Mouse (Mus musculus) hindbrain, embryonic 14.5 days (tissue): ENCODE results near the gene Pde4d. TPM values are rescaled to one million over a fixed set of nuclear protein-coding genes. Genes with fewer than 3 reads are reported as not detected.
A peak's percentile ranks its signal among the peaks of the same experiment; 100 is the strongest.

Experiments used
- ATAC-seq: fragments of 200-750 bp; cut with Nextera tagmentation; 2 replicates; pipeline ENCODE4 v1.8.0; 2017; ENCODE audit warnings: moderate number of reproducible peaks, mild to moderate bottlenecking, moderate TSS enrichment, moderate library complexity; ENCODE audit not compliant: low FRiP score
- DNase-seq: peaks from one replicate; pipeline ENCODE4 v3.0.0-alpha.2; 2015; ENCODE audit warnings: low spot score
- H3K27ac ChIP-seq: fragments of 300-500 bp; sonication (generic); 2 replicates; pipeline ENCODE4 v1.5.1; 2014; ENCODE audit warnings: mild to moderate bottlenecking, moderate library complexity
- H3K27me3 ChIP-seq: fragments of 300-500 bp; sonication (generic); 2 replicates; pipeline ENCODE4 v1.6.1; 2014; ENCODE audit warnings: mild to moderate bottlenecking, low read length, mixed read lengths; ENCODE audit not compliant: control insufficient read depth, insufficient read depth
- H3K36me3 ChIP-seq: fragments of 300-500 bp; sonication (generic); replicated peaks from 2 replicates; pipeline ENCODE4 v1.6.1; 2014; ENCODE audit not compliant: control insufficient read depth, insufficient read depth
- H3K4me1 ChIP-seq: fragments of 300-500 bp; sonication (generic); replicated peaks from 2 replicates; pipeline ENCODE4 v1.6.1; 2014; ENCODE audit warnings: antibody characterized with exemption, low read length, mixed read lengths; ENCODE audit not compliant: control insufficient read depth, insufficient read depth
- H3K4me2 ChIP-seq: fragments of 300-500 bp; sonication (generic); replicated peaks from 2 replicates; pipeline ENCODE4 v1.6.1; 2014; ENCODE audit warnings: mild to moderate bottlenecking, moderate library complexity
- H3K4me3 ChIP-seq: fragments of 300-500 bp; sonication (generic); replicated peaks from 2 replicates; pipeline ENCODE4 v1.5.1; 2014; ENCODE audit warnings: mild to moderate bottlenecking, low read length
- H3K9ac ChIP-seq: fragments of 300-500 bp; sonication (generic); 2 replicates; pipeline ENCODE4 v1.6.1; 2014
- H3K9me3 ChIP-seq: fragments of 300-500 bp; sonication (generic); 2 replicates; pipeline ENCODE4 v1.6.1; 2016; ENCODE audit warnings: low read length; ENCODE audit not compliant: control insufficient read depth
- WGBS: fragments of 180-500 bp; shearing (Covaris S2); extraction: QIAGEN DNeasy Blood & Tissue Kit; methylation state at CpG from one replicate; pipeline ENCODE4 v1.1.7; 2014; 5-methylcytosine and 5-hydroxymethylcytosine counted together
- polyA plus RNA-seq: library from polyadenylated mRNA; unstranded; fragments of >200 nt; fragmentation: Nextera tagmentation; extraction: Ambion mirVana; gene quantifications from 2 replicates; pipeline ENCODE4 v1.2.1, GENCODE M21; 2014

The Pde4d gene
- polyA plus RNA-seq, 1 experiment from 2014 or later: 23.2 TPM

DNA sequence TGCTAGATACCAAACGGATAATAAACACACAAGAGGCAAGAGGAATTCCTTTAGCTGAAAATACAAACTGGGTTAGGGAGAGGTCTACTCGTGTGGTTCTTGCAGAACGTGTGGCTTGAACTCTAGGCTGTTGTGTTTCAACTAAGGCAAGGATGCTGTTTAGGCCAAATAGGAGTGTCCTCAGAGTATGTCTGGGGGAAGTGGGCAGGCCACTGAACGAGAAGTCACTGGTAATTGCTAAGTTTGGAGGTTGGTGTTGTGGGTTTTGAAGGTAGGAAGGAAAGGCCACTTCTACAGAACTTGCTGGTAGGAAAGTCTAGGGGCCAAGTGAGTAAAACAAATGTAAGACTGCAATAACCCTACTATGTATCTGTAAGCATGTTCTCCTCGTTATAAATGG lies 876.3 kb downstream of the Pde4d start:
- Histone ChIP-seq H3K36me3 (no peaks in the 10 kb centered on the region), H3K27ac (no peak overlapping the region), H3K9me3 (no peaks in the 10 kb centered on the region), H3K4me3 (no peak overlapping the region), H3K9ac (no peak overlapping the region), H3K27me3 (no peaks in the 10 kb centered on the region), H3K4me2 (no peak overlapping the region), H3K4me1 (no peaks in the 10 kb centered on the region)
- DNase-seq: no peak
- no peak for ATAC-seq
- WGBS: 92% methylated on average over 5 of the region's 5 CpGs

DNA sequence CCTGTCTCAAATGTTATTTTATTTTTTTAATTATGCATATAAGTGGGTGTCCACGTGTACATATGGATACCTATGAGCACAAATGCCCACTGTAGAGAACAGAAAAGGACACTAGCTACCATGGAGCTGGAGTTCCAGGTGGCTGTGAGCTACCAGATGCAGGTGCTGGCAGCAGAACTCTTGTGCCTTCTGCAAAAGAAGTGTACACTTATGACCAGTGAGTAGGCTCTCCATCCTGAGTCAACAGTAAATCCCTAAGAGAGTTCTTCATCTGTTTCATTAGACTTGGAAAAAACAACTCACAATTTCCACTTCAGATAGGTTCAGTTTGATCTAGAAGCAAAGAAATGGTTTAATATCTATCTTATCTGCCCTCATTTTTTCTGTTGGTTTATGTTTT lies 881.8 kb downstream of the Pde4d start:
- ATAC-seq: no peak

DNA sequence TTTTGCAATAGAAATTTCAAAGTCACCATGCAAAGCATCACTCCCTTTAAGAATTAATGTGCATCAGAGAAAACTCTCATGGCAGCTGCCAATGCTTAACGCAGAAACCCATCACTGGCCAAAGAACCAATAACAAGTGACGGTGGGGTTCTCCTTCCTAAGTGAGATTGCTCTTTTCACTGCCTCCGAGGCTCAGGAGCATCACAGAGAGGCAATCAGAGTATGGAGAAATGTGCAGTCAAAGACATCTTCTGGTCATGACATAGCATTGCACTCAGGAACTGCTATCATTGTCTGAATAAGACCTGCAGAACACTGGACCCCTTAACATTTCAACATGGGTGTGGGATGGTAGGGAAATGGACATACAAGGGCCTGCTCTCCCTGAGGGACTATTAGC lies 892.2 kb downstream of the Pde4d start:
- Histone ChIP-seq H3K4me3 (no peak overlapping the region), H3K27me3 (no peaks in the 10 kb centered on the region), H3K4me2 (no peak overlapping the region), H3K27ac (no peak overlapping the region), H3K4me1 (no peaks in the 10 kb centered on the region), H3K9ac (no peak overlapping the region), H3K9me3 (no peaks in the 10 kb centered on the region), H3K36me3 (no peaks in the 10 kb centered on the region)
- no peak for ATAC-seq
- DNase-seq: no peak
- 54% methylated on average over 3 of the region's 3 CpGs for WGBS

More for the DNA sequence above, 881.8 kb downstream of the Pde4d start:
- Histone ChIP-seq H3K36me3 (no peaks in the 10 kb centered on the region), H3K9ac (no peak overlapping the region), H3K4me3 (no peak overlapping the region), H3K27ac (no peak overlapping the region), H3K4me1 (no peaks in the 10 kb centered on the region), H3K27me3 (no peaks in the 10 kb centered on the region), H3K4me2 (no peak overlapping the region), H3K9me3 (no peaks in the 10 kb centered on the region)
- DNase-seq: no peak
- WGBS: 67% methylated on average over 1 of the region's 1 CpGs

DNA sequence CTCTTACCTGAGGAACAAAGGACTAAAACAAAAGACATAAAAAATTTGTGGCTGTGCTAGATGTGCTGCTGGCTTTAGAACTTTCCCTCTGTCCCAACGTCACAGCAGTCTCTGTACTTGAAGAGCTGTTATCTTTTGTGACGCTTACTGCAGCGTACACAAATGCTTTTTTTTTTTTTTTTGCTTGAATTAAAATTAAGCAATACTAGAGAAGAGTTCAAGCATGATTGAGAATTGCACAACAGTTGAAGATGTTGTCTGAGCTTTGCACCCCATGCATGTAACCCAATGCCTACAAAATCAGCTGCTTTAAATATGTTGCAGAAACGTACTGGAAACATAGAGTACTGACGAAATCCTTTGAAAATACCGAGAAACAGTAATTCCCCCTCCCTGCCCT lies 892.7 kb downstream of the Pde4d start:
- Histone ChIP-seq H3K27me3 (no peaks in the 10 kb centered on the region), H3K9ac (no peak overlapping the region), H3K36me3 (no peaks in the 10 kb centered on the region), H3K4me3 (no peak overlapping the region), H3K9me3 (no peaks in the 10 kb centered on the region), H3K4me1 (no peaks in the 10 kb centered on the region), H3K27ac (no peak overlapping the region), H3K4me2 (no peak overlapping the region)
- ATAC-seq (no peak), DNase-seq (no peak)
- 56% methylated on average over 6 of the region's 6 CpGs for WGBS

DNA sequence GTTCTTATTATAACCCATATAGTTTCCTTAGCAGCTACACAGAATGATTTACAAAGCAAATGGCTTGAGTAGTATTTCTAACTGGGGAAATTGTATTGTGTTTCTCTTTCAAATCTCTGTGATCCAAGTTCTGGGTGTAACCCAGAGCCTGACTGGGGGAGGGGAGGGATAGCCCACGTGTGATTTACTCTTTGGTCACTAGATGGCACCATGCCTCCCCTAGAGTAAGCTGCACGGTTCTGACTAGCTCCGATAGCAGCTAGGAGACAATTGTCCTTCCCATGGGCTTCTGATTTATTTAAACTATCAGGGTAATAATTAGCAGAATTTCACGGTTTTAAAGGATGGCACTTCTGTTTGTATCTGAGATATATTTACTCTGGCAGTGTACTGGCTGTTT lies 893.8 kb downstream of the Pde4d start:
- WGBS: under 1% methylated on average over 4 of the region's 4 CpGs
- DNase-seq: peak; percentile 89

DNA sequence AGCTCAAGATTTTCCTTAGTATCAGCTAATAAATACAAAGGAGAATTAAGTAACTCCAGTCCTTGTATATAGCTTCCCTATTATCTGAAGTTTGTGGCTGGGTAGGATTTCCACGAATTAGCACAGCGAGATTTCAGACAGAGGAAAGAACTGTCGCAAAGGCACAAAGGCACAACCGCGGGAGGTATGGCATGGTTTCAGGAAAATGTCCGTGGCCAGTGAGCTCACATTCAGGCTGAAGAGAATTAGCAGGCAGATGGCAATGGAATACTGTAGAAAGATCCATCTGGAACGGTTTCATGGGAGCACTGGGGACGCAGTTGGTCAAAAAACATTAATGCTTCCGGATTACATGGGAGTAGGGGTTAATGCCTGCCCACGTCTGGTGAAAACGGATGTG lies 898.0 kb downstream of the Pde4d start:
- Histone ChIP-seq H3K4me3 (no peak overlapping the region), H3K4me2 (no peak overlapping the region), H3K4me1 (peaks cover 9% of the 10 kb centered on the region), H3K27me3 (no peaks in the 10 kb centered on the region), H3K36me3 (no peaks in the 10 kb centered on the region), H3K9me3 (no peaks in the 10 kb centered on the region), H3K27ac (no peak overlapping the region), H3K9ac (no peak overlapping the region)
- ATAC-seq (no peak; the same call in 1 of the 2 replicates), DNase-seq (peak; percentile 62)
- 41% methylated on average over 11 of the region's 11 CpGs for WGBS

More for the DNA sequence above, 893.8 kb downstream of the Pde4d start:
- Histone ChIP-seq H3K9me3 (no peaks in the 10 kb centered on the region), H3K36me3 (no peaks in the 10 kb centered on the region), H3K4me3 (no peak overlapping the region), H3K4me1 (no peaks in the 10 kb centered on the region), H3K27ac (no peak overlapping the region), H3K27me3 (no peaks in the 10 kb centered on the region), H3K9ac (no peak overlapping the region), H3K4me2 (peak overlapping the region; percentile 16; the same call in 1 of the 2 replicates)
- ATAC-seq: peak; percentile 92

DNA sequence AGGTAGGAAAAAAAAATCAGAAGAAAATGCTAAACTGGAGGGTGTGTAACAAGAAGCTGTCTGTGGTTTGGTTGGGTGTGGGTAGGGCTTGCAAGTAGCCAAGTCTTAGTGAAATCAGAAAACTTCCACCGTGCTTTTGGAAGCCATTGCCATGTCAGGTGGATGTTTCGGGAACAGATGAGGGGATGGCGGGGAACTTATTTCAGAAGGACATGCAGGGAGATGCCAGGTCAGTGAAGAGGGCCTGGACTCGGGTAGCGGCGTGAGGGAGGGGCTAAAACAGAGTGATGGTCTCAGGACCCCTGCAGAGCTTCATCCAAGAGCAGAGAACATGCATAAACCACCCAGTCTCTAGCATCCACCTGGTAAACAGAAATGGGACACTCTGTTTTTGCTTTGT lies 898.6 kb downstream of the Pde4d start:
- Histone ChIP-seq H3K9me3 (no peaks in the 10 kb centered on the region), H3K27me3 (no peaks in the 10 kb centered on the region), H3K4me2 (no peak overlapping the region), H3K4me1 (peaks cover 9% of the 10 kb centered on the region), H3K36me3 (no peaks in the 10 kb centered on the region), H3K27ac (no peak overlapping the region), H3K9ac (no peak overlapping the region), H3K4me3 (no peak overlapping the region)
- no peak for ATAC-seq
- WGBS: 88% methylated on average over 6 of the region's 6 CpGs
- no peak for DNase-seq

DNA sequence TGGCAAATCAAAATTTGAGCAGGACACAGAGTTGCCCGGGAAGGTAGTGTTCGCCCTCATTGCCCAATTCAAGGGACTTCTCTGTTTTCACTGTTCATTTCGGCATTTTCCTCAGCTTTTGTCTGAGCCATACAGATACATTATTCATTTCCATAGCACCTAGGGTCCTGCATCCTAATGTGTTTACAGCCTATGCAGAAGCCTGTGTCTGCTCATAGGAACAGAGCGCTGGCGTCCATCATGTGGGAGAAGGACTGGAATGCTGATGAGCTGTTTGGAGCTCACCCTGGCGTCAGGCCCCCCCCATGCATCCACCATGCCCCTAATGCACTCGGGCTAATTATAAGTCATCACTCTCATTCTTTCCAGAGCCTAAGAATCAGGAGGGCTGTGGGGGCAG lies 900.4 kb downstream of the Pde4d start:
- H3K36me3 ChIP-seq: no peaks in the 10 kb centered on the region
- peaks cover 9% of the 10 kb centered on the region for H3K4me1 ChIP-seq
- peak overlapping the region; percentile 62 for H3K27ac ChIP-seq
- 30% methylated on average over 7 of the region's 7 CpGs for WGBS
- H3K9me3 ChIP-seq: no peaks in the 10 kb centered on the region
- peak overlapping the region; percentile 11 for H3K4me2 ChIP-seq
- peak; percentile 86; the same call in 1 of the 2 replicates for ATAC-seq
- H3K9ac ChIP-seq: no peak overlapping the region; the same call in 1 of the 2 replicates
- H3K27me3 ChIP-seq: no peaks in the 10 kb centered on the region
- H3K4me3 ChIP-seq: no peak overlapping the region
- DNase-seq: no peak

DNA sequence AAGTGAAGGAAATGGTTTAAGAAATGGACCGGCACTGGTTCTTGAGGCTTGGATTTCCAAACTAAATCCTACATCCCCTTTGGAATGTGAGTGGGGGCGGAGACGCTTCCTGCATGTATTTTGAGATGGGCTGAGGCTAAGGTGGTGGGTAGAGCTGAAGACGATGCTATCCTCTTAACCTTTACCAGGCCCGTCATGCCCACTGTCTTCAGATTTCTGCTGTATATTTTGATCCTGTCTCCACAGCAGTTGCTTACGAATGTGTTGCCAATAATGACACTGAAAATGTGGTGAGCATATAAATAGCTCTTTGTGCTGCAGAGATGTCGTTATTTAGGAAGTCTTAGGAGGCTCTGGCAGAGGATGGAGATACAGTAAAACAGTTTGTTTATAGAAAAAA lies 904.3 kb downstream of the Pde4d start:
- 75% methylated on average over 7 of the region's 7 CpGs for WGBS
- Histone ChIP-seq H3K9ac (no peak overlapping the region), H3K4me1 (peaks cover 9% of the 10 kb centered on the region), H3K4me3 (no peak overlapping the region), H3K36me3 (no peaks in the 10 kb centered on the region), H3K9me3 (no peaks in the 10 kb centered on the region), H3K27me3 (no peaks in the 10 kb centered on the region), H3K4me2 (no peak overlapping the region), H3K27ac (no peak overlapping the region)
- DNase-seq: no peak
- ATAC-seq: no peak

DNA sequence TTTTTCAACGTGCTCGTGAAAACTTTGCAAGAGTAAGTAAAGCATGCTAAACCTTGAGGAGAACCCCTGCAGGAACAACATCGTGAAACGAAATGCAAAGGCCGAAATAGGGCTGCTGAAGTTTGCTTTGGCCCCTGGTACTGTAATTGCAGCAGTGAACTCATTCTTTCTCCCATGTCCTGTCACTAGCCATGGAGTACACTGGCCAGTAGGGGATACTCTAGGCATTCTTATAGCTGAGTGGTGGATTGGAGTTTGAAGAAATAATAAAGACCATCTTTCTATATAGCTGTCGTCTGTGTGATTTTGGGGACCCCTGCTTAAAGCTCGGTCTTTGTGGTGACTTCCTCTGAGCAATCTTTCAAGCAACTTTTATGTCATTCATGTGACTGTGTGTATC lies 906.5 kb downstream of the Pde4d start:
- Histone ChIP-seq H3K4me1 (no peaks in the 10 kb centered on the region), H3K9ac (no peak overlapping the region), H3K4me2 (no peak overlapping the region), H3K27ac (no peak overlapping the region), H3K4me3 (no peak overlapping the region), H3K9me3 (no peaks in the 10 kb centered on the region), H3K27me3 (no peaks in the 10 kb centered on the region), H3K36me3 (no peaks in the 10 kb centered on the region)
- ATAC-seq (no peak), DNase-seq (no peak)
- WGBS: 87% methylated on average over 7 of the region's 7 CpGs
